Mouse (Mus musculus) natural killer cell, adult 2 months (primary cell): ENCODE results near the gene L3mbtl1.

Experiments
- DNase-seq, 2 experiments: peaks; one replicate each; pipeline ENCODE4 v3.0.0; 2022; ENCODE audit warnings: low spot score in 2 of 2

L3mbtl1 gene

DNA sequence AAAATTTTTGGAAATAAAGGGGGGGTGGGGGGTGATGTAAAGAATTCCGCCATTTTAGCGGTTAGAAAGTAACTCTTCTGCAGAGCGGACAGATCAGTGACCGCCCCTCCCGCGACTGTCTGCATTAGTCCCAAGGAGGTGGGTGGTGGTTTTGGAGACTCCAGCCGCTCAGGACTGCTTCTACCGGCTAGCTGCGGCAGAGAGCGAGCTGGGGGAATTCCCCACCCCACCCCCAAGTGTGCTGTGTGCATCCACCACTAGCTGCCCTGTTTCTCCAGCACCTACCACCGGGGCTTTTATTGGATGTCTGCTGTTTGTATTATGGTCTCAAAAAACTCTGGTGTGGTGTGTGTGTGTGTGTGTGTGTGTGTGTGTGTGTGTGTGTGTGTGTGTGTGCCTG is 659 bp downstream of the L3mbtl1 start:
- peak; percentile 16 to 20 for DNase-seq

DNA sequence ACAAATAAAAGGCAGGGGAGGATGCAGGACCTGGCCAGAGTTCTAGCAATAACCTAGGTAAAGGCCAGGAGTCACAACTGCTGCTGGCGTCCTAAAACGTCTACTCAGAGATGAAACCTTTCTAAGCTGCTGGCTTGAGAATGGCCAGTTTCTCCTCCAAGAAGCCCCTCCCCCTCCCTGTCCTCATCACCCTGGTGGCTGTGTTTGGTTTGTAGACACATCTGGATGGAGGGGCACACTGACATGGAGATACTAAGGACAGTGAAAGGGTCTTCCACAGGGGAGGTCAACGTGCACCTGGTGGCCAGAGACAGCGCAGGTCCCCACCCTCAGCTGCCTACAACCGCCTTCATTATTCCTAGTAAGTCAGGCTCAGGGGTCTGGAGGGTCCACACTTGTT is 3.7 kb downstream of the L3mbtl1 start:
- DNase-seq, result no peak

DNA sequence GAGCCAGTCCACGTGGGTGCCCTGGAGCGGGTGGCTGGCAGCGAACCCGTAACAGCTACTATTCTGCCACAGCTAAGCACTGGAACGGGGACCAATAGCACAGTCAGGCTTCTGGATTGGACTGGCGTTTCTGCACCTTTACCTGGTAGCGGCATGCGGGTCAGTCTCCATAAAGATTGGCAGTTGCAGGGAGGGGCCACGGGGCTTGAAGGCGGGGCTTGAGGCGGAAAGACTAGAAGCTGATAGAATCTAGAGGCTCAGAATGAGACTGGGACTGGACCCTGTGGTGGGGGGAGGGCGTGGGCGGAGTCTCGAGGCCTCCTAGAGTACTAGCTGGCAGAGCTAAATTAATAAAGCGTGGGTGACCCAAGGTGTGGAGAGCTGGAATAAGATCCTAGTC is 4.5 kb downstream of the L3mbtl1 start:
- DNase-seq, result no peak

DNA sequence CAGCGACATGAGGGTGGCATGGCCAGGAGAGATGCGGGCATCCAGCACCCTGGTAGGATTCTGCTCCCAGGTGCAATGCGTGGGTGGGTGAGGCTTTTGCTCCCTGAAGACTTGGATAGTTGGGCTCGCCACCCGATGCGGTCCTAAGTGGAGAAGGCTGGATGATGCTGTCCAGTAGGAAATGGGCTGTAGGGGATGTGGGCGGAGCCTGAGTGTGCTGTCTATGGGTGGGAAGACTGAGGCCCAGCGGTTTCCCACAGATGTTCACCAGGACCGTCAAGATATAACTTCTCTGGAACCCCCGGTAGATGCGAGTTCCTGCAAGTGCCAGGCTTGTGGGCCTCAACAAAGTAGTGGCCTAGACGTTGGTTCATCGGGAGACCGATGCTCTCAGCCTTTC is 4.9 kb downstream of the L3mbtl1 start:
- no peak for DNase-seq

DNA sequence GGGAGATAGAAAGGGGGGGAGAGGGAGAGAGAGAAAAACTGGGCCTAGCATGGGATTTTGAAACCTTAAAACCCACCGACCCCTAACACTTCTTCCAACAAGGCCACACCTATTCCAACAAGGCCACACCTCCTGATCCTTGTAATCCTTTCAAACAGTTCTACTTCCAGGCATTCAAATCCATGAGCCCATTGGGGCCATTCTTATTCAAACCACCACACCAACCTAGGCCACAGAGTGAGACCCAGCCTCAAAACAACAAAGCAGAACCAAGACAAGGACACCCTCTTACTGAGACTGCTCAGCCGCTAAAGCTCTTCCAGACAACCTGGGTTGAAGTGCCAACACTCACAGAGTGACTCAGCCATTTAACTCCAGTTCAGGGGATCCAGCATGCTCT is 7.5 kb downstream of the L3mbtl1 start:
- DNase-seq, result no peak

DNA sequence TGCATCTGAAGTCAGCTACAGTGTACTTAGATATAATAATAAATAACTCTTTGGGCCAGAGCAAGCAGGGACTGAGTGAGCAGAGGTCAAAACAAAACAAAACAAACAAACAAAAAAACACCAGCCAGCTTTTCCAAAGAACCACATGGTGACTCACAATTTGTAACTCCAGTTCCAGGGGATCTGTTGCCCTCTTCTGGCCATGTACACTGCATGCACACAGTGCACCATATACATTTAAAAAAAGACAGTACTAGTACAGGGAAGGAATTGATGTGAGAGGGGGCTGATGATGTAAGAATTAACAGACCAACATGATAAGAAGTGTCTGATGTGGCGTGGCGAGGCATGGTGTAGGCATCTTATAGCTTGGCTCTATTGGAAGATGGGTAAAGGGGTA is 13.6 kb downstream of the L3mbtl1 start:
- no peak for DNase-seq

DNA sequence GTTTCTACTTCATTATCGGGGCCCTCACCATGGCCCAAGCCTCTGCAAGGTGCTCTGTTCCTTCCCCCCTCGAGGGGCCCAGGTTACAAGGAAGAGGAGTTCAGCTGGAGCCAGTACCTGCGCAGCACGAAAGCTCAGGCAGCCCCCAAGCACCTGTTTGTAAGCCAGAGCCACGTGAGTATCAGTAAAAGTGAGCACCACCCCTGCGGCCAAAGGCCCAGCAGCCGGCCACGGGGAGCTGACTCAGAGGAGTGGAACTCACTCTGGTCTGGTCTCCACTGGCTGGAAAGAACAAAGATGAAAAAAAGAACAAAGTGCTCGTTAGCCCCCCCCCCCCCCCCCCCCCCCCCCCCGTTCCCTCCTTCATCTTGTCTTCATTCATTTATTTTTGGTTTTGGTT is 18.0 kb downstream of the L3mbtl1 start:
- DNase-seq, result no peak

DNA sequence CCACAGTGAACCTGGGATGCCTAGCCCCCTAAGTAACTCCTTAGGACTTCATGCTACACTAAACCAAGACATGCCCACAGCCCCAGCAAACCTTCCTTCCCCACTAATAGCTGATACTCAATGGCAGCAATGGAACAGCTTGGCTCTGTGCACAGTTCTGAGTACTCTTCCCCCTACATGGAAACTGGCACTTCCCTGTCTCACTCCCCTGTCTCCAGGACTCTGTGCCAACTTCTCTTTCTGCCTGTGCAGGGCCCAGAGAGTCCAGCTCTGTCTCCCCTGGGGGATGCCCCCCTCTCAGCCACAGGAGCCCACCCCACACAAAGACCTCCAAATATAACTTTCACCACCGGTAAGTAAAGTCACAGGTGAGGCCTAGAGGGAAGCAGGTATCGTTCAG is 23.5 kb downstream of the L3mbtl1 start:
- no peak for DNase-seq

- DNase-seq, result peak; percentile 22 to 34
Measured at GRCm38 (mm10) chr2:162968357-162968756, 25.1 kb downstream of the L3mbtl1 start.

- DNase-seq, result no peak
Measured at GRCm38 (mm10) chr2:162969101-162969500, 25.8 kb downstream of the L3mbtl1 start.

GRCm38 (mm10) chr2:162970896-162971295 is 27.6 kb downstream of the L3mbtl1 start:
- no peak for DNase-seq

DNA sequence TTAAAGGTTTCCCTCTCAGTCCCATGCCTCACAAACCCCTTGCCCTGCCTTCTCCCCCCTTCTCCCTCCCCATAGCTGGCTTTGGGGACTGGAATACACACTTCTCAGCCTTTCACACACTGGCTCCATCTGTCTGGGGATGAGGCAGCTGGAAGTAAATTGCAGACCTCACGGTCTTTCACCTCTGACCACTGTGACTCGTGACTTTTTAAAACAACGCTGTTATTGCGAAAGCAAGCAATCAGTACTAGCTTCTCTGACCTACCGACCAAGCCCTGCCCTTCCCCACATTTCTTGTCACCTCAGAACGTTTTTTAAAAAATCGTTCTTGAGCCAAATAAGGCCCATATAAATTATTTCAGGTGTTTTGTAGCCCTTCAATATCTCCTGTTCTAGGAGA is 29.5 kb downstream of the L3mbtl1 start:
- no peak for DNase-seq

- no peak for DNase-seq
Measured at GRCm38 (mm10) chr2:162973206-162973605, 29.9 kb downstream of the L3mbtl1 start.

GRCm38 (mm10) chr2:162973637-162974036 is 30.4 kb downstream of the L3mbtl1 start:
- no peak for DNase-seq

DNA sequence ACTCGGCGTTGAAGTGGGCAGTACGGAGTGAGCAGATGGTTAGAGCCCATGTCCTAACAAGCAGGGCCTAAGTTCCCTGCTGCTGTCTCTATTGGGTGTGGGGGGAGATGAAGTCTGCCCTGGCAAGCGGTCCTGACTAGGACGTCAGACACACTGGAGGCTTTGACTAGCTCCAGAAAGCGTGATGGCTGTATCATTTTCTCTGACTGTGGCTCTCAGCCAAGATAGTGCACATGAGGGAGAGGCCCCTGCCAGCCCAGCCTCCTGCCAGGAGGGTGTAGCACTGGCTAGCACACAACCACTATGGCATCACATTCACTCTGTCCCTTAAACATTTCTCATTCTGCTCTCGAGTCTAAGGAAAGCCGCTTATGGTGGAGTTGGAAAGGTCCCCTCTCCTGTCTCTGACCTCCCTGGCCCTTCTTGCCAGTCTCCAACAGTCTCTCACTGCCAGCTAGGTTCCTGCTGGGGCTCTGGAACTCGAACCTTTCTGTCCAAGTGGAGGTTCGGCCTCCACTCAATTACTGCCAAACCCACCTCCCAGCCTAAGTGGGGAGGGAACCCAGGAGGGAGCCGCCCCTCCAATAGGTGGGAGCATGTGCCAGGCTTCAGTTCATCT is 32.0 kb downstream of the L3mbtl1 start:
- no peak for DNase-seq

GRCm38 (mm10) chr2:162976001-162976400 is 32.7 kb downstream of the L3mbtl1 start:
- DNase-seq, result no peak

DNA sequence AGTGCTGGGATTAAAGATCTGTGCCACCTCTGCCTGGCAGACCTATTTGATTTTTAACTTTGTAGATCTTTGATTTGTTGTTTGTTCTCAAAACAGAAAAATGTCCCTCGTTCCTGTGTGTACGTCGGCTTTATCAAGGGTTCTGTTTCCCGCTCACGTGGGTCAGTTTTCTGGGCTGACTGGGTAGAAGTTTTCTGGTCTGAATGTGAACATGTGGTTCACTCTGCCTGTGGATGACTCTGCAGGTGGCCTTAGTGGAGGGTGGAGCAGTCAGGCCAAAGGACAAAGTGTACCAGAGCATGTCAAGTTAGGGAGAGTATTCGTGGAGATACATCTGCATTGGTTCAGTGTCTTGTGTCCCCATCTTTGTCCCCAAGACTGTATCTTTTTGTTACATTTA is 41.1 kb downstream of the L3mbtl1 start:
- DNase-seq, result no peak

- no peak for DNase-seq
Measured at GRCm38 (mm10) chr2:162985923-162986322, 42.7 kb downstream of the L3mbtl1 start.

DNA sequence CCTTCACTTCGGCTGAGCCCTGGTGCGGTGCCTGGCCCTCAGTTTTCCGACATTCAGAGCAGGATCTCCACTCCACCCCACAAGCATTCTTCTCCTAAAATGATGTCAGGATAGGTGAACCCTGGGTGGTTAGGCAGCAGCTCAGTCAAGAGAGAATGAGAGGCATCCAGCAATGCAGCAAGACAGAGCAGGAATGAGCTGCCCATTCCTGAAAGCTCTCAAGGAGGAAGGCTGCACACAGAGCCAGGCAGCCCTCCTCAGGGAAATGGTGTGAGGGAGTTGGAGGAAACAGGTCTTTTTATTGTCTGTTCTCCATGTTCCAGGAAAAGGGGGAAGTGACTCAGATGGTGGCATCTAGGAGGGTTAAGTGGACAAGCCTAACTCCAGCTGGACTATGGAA is 43.5 kb downstream of the L3mbtl1 start:
- no peak for DNase-seq

DNA sequence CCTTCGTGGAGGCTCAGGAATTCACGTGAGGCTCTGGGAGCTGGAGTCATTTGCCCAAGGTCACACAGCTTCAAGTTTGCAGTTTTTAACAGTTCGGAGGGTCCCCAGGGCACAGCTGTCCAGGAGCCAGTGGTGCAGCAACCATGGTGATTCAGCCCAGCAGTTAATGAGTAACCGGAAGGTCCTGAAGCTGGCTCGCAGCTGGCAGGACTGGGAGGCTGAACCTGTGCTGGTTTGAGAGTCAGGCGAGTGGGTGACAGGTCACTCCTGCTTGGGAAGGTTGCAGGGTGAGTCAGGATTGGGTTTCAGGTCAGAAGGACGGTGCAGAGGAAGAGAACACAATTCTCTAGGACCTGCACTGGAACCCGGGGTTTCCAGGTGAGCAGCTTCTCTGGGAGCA is 43.9 kb downstream of the L3mbtl1 start, which contains the start of gene Sgk2:
Gene Sgk2, plus strand, starts transcription at position 113 of the 400 bp plus-strand sequence.
- no peak for DNase-seq

DNA sequence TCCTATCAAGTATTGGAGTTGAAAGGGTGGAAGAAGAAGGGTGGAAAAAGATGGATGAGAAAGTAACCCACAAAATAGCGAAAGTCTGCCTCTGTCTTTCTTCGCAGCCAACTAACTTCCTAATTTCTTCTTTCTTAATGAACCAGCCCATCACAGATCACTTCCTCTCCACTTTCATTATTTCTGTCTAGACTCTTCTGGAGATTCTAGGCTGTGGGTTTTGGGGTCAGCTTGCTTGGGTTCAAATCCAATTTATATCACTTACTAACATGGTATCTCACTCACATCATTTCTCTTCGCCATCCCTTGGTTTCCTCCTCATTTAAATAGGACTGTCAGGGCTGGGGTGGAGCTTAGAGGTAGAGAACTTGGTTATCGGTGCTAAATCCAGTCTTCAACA is 45.0 kb downstream of the L3mbtl1 start:
- no peak for DNase-seq

- no peak for DNase-seq
Measured at GRCm38 (mm10) chr2:162991394-162992083, 48.3 kb downstream of the L3mbtl1 start.

DNA sequence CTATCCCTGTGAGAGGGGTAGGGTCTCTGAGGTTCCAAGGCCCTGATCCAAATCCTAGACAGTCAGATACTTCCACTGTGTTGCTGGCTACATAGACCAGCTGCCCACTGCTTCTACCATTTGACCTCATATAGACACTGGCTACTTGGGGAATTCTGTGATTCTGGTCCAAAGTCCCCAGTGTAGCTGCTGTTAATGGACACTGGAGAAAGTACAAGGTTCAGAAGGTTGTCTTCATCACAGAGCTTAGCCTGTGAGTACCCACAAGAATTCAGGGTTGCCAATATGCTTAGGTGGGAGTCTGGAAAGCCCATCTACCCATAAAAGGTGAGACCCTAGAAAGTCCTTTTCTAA is 48.8 kb downstream of the L3mbtl1 start:
- no peak for DNase-seq
